Mouse (Mus musculus) E14TG2a.4 (cell line): ENCODE data around the gene Cnot1.

Experiments
- H3K27me3 ChIP-seq: 2 replicates; pipeline ENCODE4 v1.6.1; 2014; ENCODE audit warnings: low read length, control low read depth; ENCODE audit not compliant: insufficient read depth
- H3K36me3 ChIP-seq: 2 replicates; pipeline ENCODE4 v1.6.1; 2014; ENCODE audit warnings: low read length, control low read depth; ENCODE audit not compliant: insufficient read depth
- H3K4me1 ChIP-seq: replicated peaks from 2 replicates; pipeline ENCODE4 v1.6.1; 2014; ENCODE audit warnings: low read depth, low read length, control low read depth
- H3K4me3 ChIP-seq: replicated peaks from 2 replicates; pipeline ENCODE4 v1.5.1; 2014; ENCODE audit warnings: mild to moderate bottlenecking, low read length
- H3K9me3 ChIP-seq: 2 replicates; pipeline ENCODE4 v1.6.1; 2014; ENCODE audit warnings: low read length, control low read depth
- CTCF ChIP-seq: conservative IDR thresholded peaks from 2 replicates; pipeline ENCODE4 v1.5.1; 2014; ENCODE audit warnings: low read length
- NANOG ChIP-seq: IDR thresholded peaks from 2 replicates; pipeline ENCODE4 v1.6.1; 2014; ENCODE audit warnings: borderline replicate concordance, low read length, mixed read lengths
- POU5F1 ChIP-seq: IDR thresholded peaks from 2 replicates; pipeline ENCODE4 v1.6.1; 2014; ENCODE audit warnings: low read length, borderline replicate concordance

Cnot1 gene

GRCm38 (mm10) chr8:95698179-95698578 is 109.1 kb downstream of the Cnot1 start:
- TF ChIP-seq CTCF (no peak), NANOG (no peak), POU5F1 (no peak)
- Histone ChIP-seq H3K9me3 (no peaks in the 10 kb centered on the region), H3K27me3 (peaks cover 39% of the 10 kb centered on the region), H3K4me3 (0 out of 2 replicates have a peak overlapping the region, but pooled peaks have one; percentile 67), H3K4me1 (peaks cover 72% of the 10 kb centered on the region), H3K36me3 (no peaks in the 10 kb centered on the region)

GRCm38 (mm10) chr8:95697128-95697527 is 110.1 kb downstream of the Cnot1 start:
- H3K27me3 ChIP-seq = peaks cover 44% of the 10 kb centered on the region
- peak; percentile 61 for TF ChIP-seq CTCF
- no peak for TF ChIP-seq POU5F1
- TF ChIP-seq NANOG = no peak
- H3K4me1 ChIP-seq = peaks cover 64% of the 10 kb centered on the region
- peak overlapping the region; percentile 67 for H3K4me3 ChIP-seq
- H3K9me3 ChIP-seq = no peaks in the 10 kb centered on the region
- H3K36me3 ChIP-seq = no peaks in the 10 kb centered on the region

GRCm38 (mm10) chr8:95696661-95697060 is 110.6 kb downstream of the Cnot1 start:
- TF ChIP-seq POU5F1 = no peak
- no peak for TF ChIP-seq NANOG
- TF ChIP-seq CTCF = no peak
- Histone ChIP-seq H3K4me1 (peaks cover 59% of the 10 kb centered on the region), H3K9me3 (no peaks in the 10 kb centered on the region), H3K27me3 (peaks cover 49% of the 10 kb centered on the region), H3K36me3 (no peaks in the 10 kb centered on the region), H3K4me3 (peak overlapping the region; percentile 67)

GRCm38 (mm10) chr8:95694631-95695030 is 112.6 kb downstream of the Cnot1 start:
- TF ChIP-seq CTCF (no peak), POU5F1 (no peak), NANOG (no peak)
- Histone ChIP-seq H3K36me3 (no peaks in the 10 kb centered on the region), H3K9me3 (no peaks in the 10 kb centered on the region)

GRCm38 (mm10) chr8:95690929-95691541 is 116.2 kb downstream of the Cnot1 start:
- Histone ChIP-seq H3K4me3 (no peak overlapping the region), H3K4me1 (peaks cover 19% of the 10 kb centered on the region), H3K27me3 (peaks cover 83% of the 10 kb centered on the region), H3K9me3 (no peaks in the 10 kb centered on the region), H3K36me3 (no peaks in the 10 kb centered on the region)
- TF ChIP-seq POU5F1 (no peak), CTCF (peak; percentile 36)

More at GRCm38 (mm10) chr8:95694631-95695030, 112.6 kb downstream of the Cnot1 start:
- Histone ChIP-seq H3K27me3 (peaks cover 62% of the 10 kb centered on the region), H3K4me3 (peak overlapping the region; percentile 41; the same call in 1 of the 2 replicates), H3K4me1 (peaks cover 52% of the 10 kb centered on the region)

- H3K4me1 ChIP-seq = peaks cover 15% of the 10 kb centered on the region
- TF ChIP-seq CTCF (no peak), NANOG (no peak), POU5F1 (no peak)
- H3K9me3 ChIP-seq = no peaks in the 10 kb centered on the region
- H3K27me3 ChIP-seq = peaks cover 68% of the 10 kb centered on the region
- no peak overlapping the region for H3K4me3 ChIP-seq
- H3K36me3 ChIP-seq = no peaks in the 10 kb centered on the region
These were observed 119.1 kb downstream of the Cnot1 start for GRCm38 (mm10) chr8:95688073-95688672.

GRCm38 (mm10) chr8:95678024-95678611 is 129.1 kb downstream of the Cnot1 start:
- peaks cover 37% of the 10 kb centered on the region for H3K4me1 ChIP-seq
- peaks cover 94% of the 10 kb centered on the region for H3K27me3 ChIP-seq
- no peaks in the 10 kb centered on the region for H3K36me3 ChIP-seq
- no peaks in the 10 kb centered on the region for H3K9me3 ChIP-seq
- TF ChIP-seq POU5F1 = no peak
- TF ChIP-seq CTCF = no peak
- TF ChIP-seq NANOG = no peak
- H3K4me3 ChIP-seq = peak overlapping the region; percentile 87

- peaks cover 37% of the 10 kb centered on the region for H3K4me1 ChIP-seq
- TF ChIP-seq CTCF (no peak), POU5F1 (no peak), NANOG (no peak)
- no peaks in the 10 kb centered on the region for H3K36me3 ChIP-seq
- H3K4me3 ChIP-seq = peak overlapping the region; percentile 87
- H3K27me3 ChIP-seq = peaks cover 93% of the 10 kb centered on the region
- no peaks in the 10 kb centered on the region for H3K9me3 ChIP-seq
These were observed 129.7 kb downstream of the Cnot1 start for GRCm38 (mm10) chr8:95677591-95678023.

GRCm38 (mm10) chr8:95676631-95677030 is 130.6 kb downstream of the Cnot1 start, which contains the start of gene Ndrg4:
Ndrg4 (plus strand) TSS chr8:95676980.
- Histone ChIP-seq H3K27me3 (peaks cover 92% of the 10 kb centered on the region), H3K4me1 (peaks cover 37% of the 10 kb centered on the region), H3K36me3 (no peaks in the 10 kb centered on the region), H3K9me3 (no peaks in the 10 kb centered on the region), H3K4me3 (peak within 1 kb of the TSS; percentile 87)
- TF ChIP-seq NANOG (peak; percentile 47; the same call in 1 of the 2 replicates), POU5F1 (no peak)
